ENCODE assay signal across 16 mouse cellular contexts in genomic region chr6:137764572-137765210, GRCm38 (mm10). TPM values are rescaled to one million over a fixed set of nuclear protein-coding genes. Genes with fewer than 3 reads are reported as not detected.
A peak's percentile ranks its signal among the peaks of the same experiment; 100 is the strongest.
DNase-seq lines count a peak whose midpoint lies in the region; ATAC-seq and TF ChIP-seq lines count a peak whose summit lies in the region.
"Had no signal": no experiment of that assay in that cellular context is flagged by ENCODE, and none has a peak within 500 bp of the region (broad histone marks: within the 10 kb centered on the region; RNA-seq: fewer than 3 reads in every experiment).

No protein-coding gene starts in this region.

- H3K4me2 ChIP-seq in forebrain, embryonic 11.5 days (ENCODE audit: low read depth, low read length, severe bottlenecking) = no peak overlapping the region
- H3K4me2 ChIP-seq in forebrain, postnatal 0 days (ENCODE audit: low read depth) = no peak overlapping the region
- H3K4me2 ChIP-seq in lung, postnatal 0 days (replicated peaks; ENCODE audit: low read depth, low read length) = no peak overlapping the region
- no peak overlapping the region for H3K4me2 ChIP-seq in embryonic facial prominence, embryonic 15.5 days (replicated peaks)
- H3K4me2 ChIP-seq: lung, embryonic 15.5 days; midbrain, embryonic 12.5 days; neural tube, embryonic 13.5 days had no signal

- no peaks in the 10 kb centered on the region for H3K27me3 ChIP-seq in forebrain, embryonic 11.5 days (ENCODE audit: control insufficient read depth, insufficient read depth, low read length)
- H3K27me3 ChIP-seq in forebrain, postnatal 0 days (ENCODE audit: insufficient read depth, low read length) = no peaks in the 10 kb centered on the region
- H3K27me3 ChIP-seq in lung, postnatal 0 days (replicated peaks; ENCODE audit: insufficient read depth, low read length) = no peaks in the 10 kb centered on the region
- H3K27me3 ChIP-seq in embryonic facial prominence, embryonic 15.5 days = no peaks in the 10 kb centered on the region
- H3K27me3 ChIP-seq: lung, embryonic 15.5 days; midbrain, embryonic 12.5 days; neural tube, embryonic 13.5 days had no signal

- no peak for DNase-seq in forebrain, embryonic 11.5 days (ENCODE audit: low spot score)
- no peak for DNase-seq in forebrain, postnatal 0 days
- DNase-seq in lung, postnatal 0 days (ENCODE audit: low spot score) = no peak
- DNase-seq in lung, postnatal 4 days = no peak
- peak; percentile 48 for DNase-seq in retina, postnatal 1 day
- no peak for DNase-seq in cerebellum, adult 11-12 months
- DNase-seq: adrenal gland, postnatal 25 days; heart, postnatal 36 days; right cerebral cortex, adult 18-20 months; spleen, adult 18-20 months; thymus, postnatal 4 days had no signal

- H3K9ac ChIP-seq in forebrain, embryonic 11.5 days (ENCODE audit: low read length) = no peak overlapping the region
- no peak overlapping the region for H3K9ac ChIP-seq in forebrain, postnatal 0 days
- no peak overlapping the region for H3K9ac ChIP-seq in lung, postnatal 0 days (replicated peaks; ENCODE audit: low read depth)
- H3K9ac ChIP-seq in embryonic facial prominence, embryonic 15.5 days = no peak overlapping the region
- H3K9ac ChIP-seq: lung, embryonic 15.5 days; midbrain, embryonic 12.5 days; neural tube, embryonic 13.5 days had no signal

- WGBS in forebrain, embryonic 11.5 days = 27% methylated on average over 3 of the region's 3 CpGs
- WGBS in forebrain, postnatal 0 days = 32% methylated on average over 3 of the region's 3 CpGs
- WGBS in lung, postnatal 0 days = 53% methylated on average over 3 of the region's 3 CpGs
- WGBS in embryonic facial prominence, embryonic 15.5 days = 31% methylated on average over 3 of the region's 3 CpGs

- peaks cover 4% of the 10 kb centered on the region; the same call in 1 of the 2 replicates for H3K4me1 ChIP-seq in forebrain, embryonic 11.5 days (replicated peaks; ENCODE audit: control insufficient read depth, insufficient read depth, low read length)
- H3K4me1 ChIP-seq in forebrain, postnatal 0 days (ENCODE audit: insufficient read depth) = no peaks in the 10 kb centered on the region
- no peaks in the 10 kb centered on the region for H3K4me1 ChIP-seq in lung, postnatal 0 days (ENCODE audit: insufficient read depth, low read depth, low read length)
- 0 out of 2 replicates have a peak, but pooled peaks cover 6% of the 10 kb centered on the region for H3K4me1 ChIP-seq in embryonic facial prominence, embryonic 15.5 days
- H3K4me1 ChIP-seq: lung, embryonic 15.5 days; neural tube, embryonic 13.5 days had no signal

- H3K4me3 ChIP-seq in forebrain, embryonic 11.5 days (ENCODE audit: low read depth, low read length) = no peak overlapping the region
- no peak overlapping the region for H3K4me3 ChIP-seq in forebrain, postnatal 0 days (ENCODE audit: low read depth, low read length)
- H3K4me3 ChIP-seq in lung, postnatal 0 days (ENCODE audit: low read depth, low read length) = no peak overlapping the region
- no peak overlapping the region for H3K4me3 ChIP-seq in embryonic facial prominence, embryonic 15.5 days (replicated peaks)
- H3K4me3 ChIP-seq: lung, embryonic 15.5 days; midbrain, embryonic 12.5 days; neural tube, embryonic 13.5 days had no signal

- H3K9me3 ChIP-seq in forebrain, embryonic 11.5 days (ENCODE audit: control insufficient read depth, low read length) = no peaks in the 10 kb centered on the region
- H3K9me3 ChIP-seq in forebrain, postnatal 0 days (ENCODE audit: low read length) = no peaks in the 10 kb centered on the region
- no peaks in the 10 kb centered on the region for H3K9me3 ChIP-seq in lung, postnatal 0 days (ENCODE audit: low read length)
- no peaks in the 10 kb centered on the region for H3K9me3 ChIP-seq in embryonic facial prominence, embryonic 15.5 days (replicated peaks)
- H3K9me3 ChIP-seq: lung, embryonic 15.5 days; neural tube, embryonic 13.5 days had no signal

- no peak; the same call in 1 of the 2 replicates for TF ChIP-seq EP300 in lung, postnatal 0 days (IDR thresholded peaks at IDR 0.05)

- H3K27ac ChIP-seq in forebrain, embryonic 11.5 days (ENCODE audit: low read depth, low read length) = no peak overlapping the region
- no peak overlapping the region for H3K27ac ChIP-seq in forebrain, postnatal 0 days (ENCODE audit: low read depth, low read length)
- no peak overlapping the region for H3K27ac ChIP-seq in lung, postnatal 0 days (ENCODE audit: low read length)
- no peak overlapping the region for H3K27ac ChIP-seq in embryonic facial prominence, embryonic 15.5 days (replicated peaks)
- H3K27ac ChIP-seq: lung, embryonic 15.5 days; midbrain, embryonic 12.5 days; neural tube, embryonic 13.5 days had no signal

- TF ChIP-seq CTCF in forebrain, postnatal 0 days (IDR thresholded peaks at IDR 0.05; ENCODE audit: low read depth) = no peak
- no peak for TF ChIP-seq CTCF in lung, postnatal 0 days (IDR thresholded peaks at IDR 0.05)

- 0 out of 2 replicates have a peak, but pooled peaks have one; percentile 39 for ATAC-seq in forebrain, embryonic 11.5 days (replicated peaks; ENCODE audit: low FRiP score)
- ATAC-seq in forebrain, postnatal 0 days = no peak
- peak; percentile 53 for ATAC-seq in lung, postnatal 0 days
- 0 out of 2 replicates have a peak, but pooled peaks have one; percentile 29 for ATAC-seq in embryonic facial prominence, embryonic 15.5 days (ENCODE audit: insufficient number of reproducible peaks, low FRiP score, low TSS enrichment, low read depth)
- no peak for ATAC-seq in cerebellum, adult (ENCODE audit: insufficient number of reproducible peaks, low FRiP score, low TSS enrichment)

- H3K36me3 ChIP-seq in forebrain, embryonic 11.5 days (ENCODE audit: control insufficient read depth, insufficient read depth, low read length) = no peaks in the 10 kb centered on the region
- H3K36me3 ChIP-seq in forebrain, postnatal 0 days (ENCODE audit: insufficient read depth) = no peaks in the 10 kb centered on the region
- no peaks in the 10 kb centered on the region for H3K36me3 ChIP-seq in lung, postnatal 0 days (ENCODE audit: insufficient read depth, low read length)
- H3K36me3 ChIP-seq in embryonic facial prominence, embryonic 15.5 days = no peaks in the 10 kb centered on the region
- H3K36me3 ChIP-seq: lung, embryonic 15.5 days; midbrain, embryonic 12.5 days; neural tube, embryonic 13.5 days had no signal

RNA-seq across cellular contexts. Expression of gene Dera, which starts 10.3 kb away (rescaled TPM):
- polyA plus RNA-seq in forebrain, embryonic 11.5 days (2014; fragmentation: Nextera tagmentation; extraction: Ambion mirVana) = 44.5 and 46.4 TPM in 2 replicates
- 5.0 and 9.1 TPM in 2 replicates for total RNA-seq in forebrain, postnatal 0 days (2014; rRNA removed)
- polyA plus RNA-seq in forebrain, postnatal 0 days (2015; fragmentation: Nextera tagmentation; extraction: Ambion mirVana) = 10.6 and 11.0 TPM in 2 replicates
- 29.4 and 30.7 TPM in 2 replicates for polyA plus RNA-seq in lung, postnatal 0 days (2015; fragmentation: Nextera tagmentation; extraction: Ambion mirVana)
- 44.4 TPM in 2 replicates for polyA plus RNA-seq in embryonic facial prominence, embryonic 15.5 days (2015; fragmentation: Nextera tagmentation; extraction: Ambion mirVana)

RNA-seq across cellular contexts. Expression of gene Strap, which starts 29.8 kb away (rescaled TPM):
- 235 and 245 TPM in 2 replicates for polyA plus RNA-seq in forebrain, embryonic 11.5 days (2014; fragmentation: Nextera tagmentation; extraction: Ambion mirVana)
- 126 and 132 TPM in 2 replicates for total RNA-seq in forebrain, postnatal 0 days (2014; rRNA removed)
- 190 and 204 TPM in 2 replicates for polyA plus RNA-seq in forebrain, postnatal 0 days (2015; fragmentation: Nextera tagmentation; extraction: Ambion mirVana)
- 68.5 and 74.9 TPM in 2 replicates for polyA plus RNA-seq in lung, postnatal 0 days (2015; fragmentation: Nextera tagmentation; extraction: Ambion mirVana)
- polyA plus RNA-seq in embryonic facial prominence, embryonic 15.5 days (2015; fragmentation: Nextera tagmentation; extraction: Ambion mirVana) = 136 and 137 TPM in 2 replicates

Comparison
In these comparisons a context has a peak if more than half of its experiments do, and no peak if none do; other contexts are left out.
1. ATAC-seq: peak in forebrain, embryonic 11.5 days (single experiment), lung, postnatal 0 days (single experiment) and embryonic facial prominence, embryonic 15.5 days (single experiment); none in forebrain, postnatal 0 days (single experiment) and cerebellum, adult (single experiment).